Mouse (Mus musculus): ENCODE measurements at regions not wholly inside any gene's neighbourhood (a gene's known extent, or its start where the extent isn't known, plus 50 kb on each side); places are given as distances from the start of the nearest gene placed in this dataset.

DNA sequence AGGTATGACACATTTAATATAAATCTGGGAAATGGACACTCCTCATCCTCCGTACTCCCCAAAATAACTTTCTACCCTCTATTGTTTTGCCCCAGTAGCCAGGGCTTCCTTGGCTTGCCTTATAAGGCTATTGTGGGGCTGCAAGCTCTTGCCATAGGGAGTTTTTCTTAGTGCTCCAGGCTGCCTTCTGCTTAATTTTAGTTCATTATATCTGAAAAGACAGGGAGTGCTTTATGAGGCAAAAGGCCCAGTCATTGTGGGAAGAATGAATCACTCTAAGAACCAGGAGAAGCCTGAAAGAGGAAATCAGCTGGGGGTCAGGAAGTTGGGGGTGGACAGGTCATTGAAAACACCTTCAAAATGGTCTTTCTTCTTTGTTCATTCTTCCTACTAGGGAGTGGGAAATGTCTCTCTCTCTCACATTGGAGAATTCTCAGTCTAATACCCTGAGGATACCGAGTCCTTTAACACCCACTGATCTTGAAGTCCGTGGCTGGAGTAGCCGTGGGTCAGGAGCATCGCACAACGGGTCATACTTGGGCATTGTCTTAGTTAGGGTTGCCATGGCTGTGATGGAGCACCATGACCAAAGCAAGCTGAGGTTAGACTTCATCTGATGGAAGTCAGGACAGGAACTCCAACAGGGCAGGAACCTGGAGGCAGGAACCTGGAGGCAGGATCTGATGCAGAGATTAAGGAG lies 70.1 kb upstream of the Map4k3 start:
- ATAC-seq (replicated peaks; ENCODE audit: low FRiP score, poor library complexity, severe bottlenecking), result no peak

- ATAC-seq (replicated peaks; ENCODE audit: low FRiP score, poor library complexity, severe bottlenecking), result no peak
These were observed 68.5 kb upstream of the Map4k3 start for GRCm38 (mm10) chr17:80796790-80797189.

GRCm38 (mm10) chr17:80796386-80796785 lies 68.1 kb upstream of the Map4k3 start:
- ATAC-seq (replicated peaks; ENCODE audit: low FRiP score, poor library complexity, severe bottlenecking), result no peak

GRCm38 (mm10) chr17:80795453-80796105 lies 67.3 kb upstream of the Map4k3 start:
- no peak for ATAC-seq (replicated peaks; ENCODE audit: low FRiP score, poor library complexity, severe bottlenecking)

- ATAC-seq (replicated peaks; ENCODE audit: low FRiP score, poor library complexity, severe bottlenecking), result no peak
These were observed 64.3 kb upstream of the Map4k3 start for GRCm38 (mm10) chr17:80792605-80793004.

DNA sequence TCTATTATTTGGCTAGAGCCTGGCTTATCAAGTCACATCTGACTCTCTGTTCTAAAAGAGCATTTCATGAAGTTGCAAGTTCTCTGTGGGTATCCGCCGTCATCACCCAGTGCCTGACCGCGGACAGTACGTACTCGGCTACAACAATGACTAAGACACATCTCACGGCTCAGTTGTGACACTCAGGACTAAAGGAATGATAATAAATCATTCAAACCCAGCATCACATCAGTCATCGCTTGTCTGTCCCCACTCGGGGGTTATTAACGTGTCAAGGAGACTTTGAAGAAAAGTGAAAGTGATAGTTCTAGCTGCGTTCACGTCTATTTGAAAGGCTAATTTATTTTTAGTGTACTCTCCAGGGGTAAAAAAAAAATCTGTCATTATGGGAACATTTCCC lies 61.4 kb upstream of the Map4k3 start:
- no peak for ATAC-seq (replicated peaks; ENCODE audit: low FRiP score, poor library complexity, severe bottlenecking)

GRCm38 (mm10) chr17:80789000-80789399 lies 60.7 kb upstream of the Map4k3 start:
- ATAC-seq (replicated peaks; ENCODE audit: low FRiP score, poor library complexity, severe bottlenecking), result no peak

DNA sequence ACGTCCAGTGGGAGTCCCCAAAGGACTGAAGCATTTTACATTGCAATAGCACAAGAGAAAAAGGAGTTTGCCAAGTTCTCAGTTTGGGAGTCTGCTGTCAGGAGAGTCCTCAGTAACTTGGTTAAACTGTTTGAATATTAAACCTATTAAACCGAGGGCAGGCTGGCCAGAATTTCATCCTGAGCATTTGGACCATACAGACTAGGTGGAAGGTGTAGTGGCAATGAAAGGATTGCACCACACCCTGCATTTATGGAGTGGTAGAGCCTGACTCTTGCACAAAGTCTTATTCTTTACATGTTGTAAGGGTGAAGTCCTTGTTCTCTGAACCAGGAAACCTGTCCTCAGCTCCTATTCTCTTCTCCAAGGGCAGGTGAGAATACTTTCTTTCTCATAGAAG lies 58.6 kb upstream of the Map4k3 start:
- no peak for ATAC-seq (replicated peaks; ENCODE audit: low FRiP score, poor library complexity, severe bottlenecking)

GRCm38 (mm10) chr17:80786061-80786851 lies 58.0 kb upstream of the Map4k3 start:
- no peak for ATAC-seq (replicated peaks; ENCODE audit: low FRiP score, poor library complexity, severe bottlenecking)

DNA sequence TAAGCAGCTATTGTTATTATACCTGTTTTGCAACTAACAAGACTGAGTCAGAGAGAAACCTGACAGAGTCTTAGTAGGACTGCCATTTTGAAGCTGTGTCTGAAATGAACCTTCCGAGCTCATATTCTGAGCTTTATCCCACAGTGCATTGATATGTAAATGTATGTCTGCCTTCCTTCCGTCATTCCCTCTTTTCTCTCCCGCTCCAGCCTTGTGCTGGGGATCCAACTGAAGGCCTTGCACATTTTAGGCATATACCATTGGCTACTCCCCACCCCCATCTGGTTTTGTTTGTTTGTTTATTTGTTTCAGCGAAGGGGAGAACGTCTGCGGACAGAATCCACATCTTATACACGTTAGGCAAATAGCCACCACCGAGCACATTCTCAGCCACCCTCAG lies 57.2 kb upstream of the Map4k3 start:
- no peak for ATAC-seq (replicated peaks; ENCODE audit: low FRiP score, poor library complexity, severe bottlenecking)

- no peak for ATAC-seq (replicated peaks; ENCODE audit: low FRiP score, poor library complexity, severe bottlenecking)
These were observed 56.8 kb upstream of the Map4k3 start for GRCm38 (mm10) chr17:80785049-80785448.

- ATAC-seq (replicated peaks; ENCODE audit: low FRiP score, poor library complexity, severe bottlenecking), result no peak
These were observed 53.9 kb upstream of the Map4k3 start for GRCm38 (mm10) chr17:80782233-80782632.

DNA sequence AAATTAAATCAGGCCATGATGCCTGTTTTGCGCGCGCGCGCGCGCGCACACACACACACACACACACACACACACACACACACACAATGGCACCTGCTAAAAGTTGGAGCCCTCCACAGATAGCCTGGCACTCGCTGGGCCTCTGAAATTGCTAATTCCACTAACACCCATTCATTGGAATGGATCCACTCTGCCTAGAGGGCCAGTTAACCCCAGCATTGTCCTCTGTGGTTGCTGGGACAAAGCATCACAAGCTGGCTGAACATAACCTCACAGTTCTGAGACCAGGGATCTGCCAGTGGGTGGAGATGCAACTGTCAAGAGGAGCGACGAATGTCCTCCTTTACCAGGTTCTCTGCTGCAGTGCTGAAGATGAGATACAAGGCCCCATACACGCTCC lies 53.3 kb upstream of the Map4k3 start:
- no peak for ATAC-seq (replicated peaks; ENCODE audit: low FRiP score, poor library complexity, severe bottlenecking)

DNA sequence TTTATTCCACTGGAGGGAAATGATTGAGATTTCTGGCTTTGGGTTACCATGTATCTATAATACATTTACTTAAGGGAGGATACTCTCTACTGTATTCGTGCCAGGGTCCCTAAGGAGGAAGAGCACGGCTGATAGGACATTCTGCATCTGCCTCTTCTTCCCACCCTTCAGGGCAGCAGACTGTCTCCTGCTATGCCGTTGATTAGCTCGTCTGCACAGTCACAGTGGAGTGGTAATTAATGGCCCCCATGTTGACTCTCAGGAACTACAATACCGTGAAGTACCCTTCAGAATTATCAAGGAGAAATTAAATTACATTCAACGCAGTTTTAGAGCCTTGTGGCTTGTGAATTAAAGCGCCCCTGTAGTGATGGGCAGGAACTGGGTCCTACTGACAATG lies 52.0 kb upstream of the Map4k3 start:
- no peak for ATAC-seq (replicated peaks; ENCODE audit: low FRiP score, poor library complexity, severe bottlenecking)

- no peak for ATAC-seq (replicated peaks; ENCODE audit: low FRiP score, poor library complexity, severe bottlenecking)
These were observed 51.5 kb upstream of the Map4k3 start for GRCm38 (mm10) chr17:80779782-80780181.
